Comparison of ENCODE assay signal across 43 mouse cellular contexts in genomic region chr5:36179708-36180107, GRCm38 (mm10). TPM values are rescaled to one million over a fixed set of nuclear protein-coding genes. Genes with fewer than 3 reads are reported as not detected.
"Had no signal": no experiment of that assay in that cellular context is flagged by ENCODE, and none has a peak within 500 bp of the region (broad histone marks: within the 10 kb centered on the region; RNA-seq: fewer than 3 reads in every experiment).

No protein-coding gene starts in this region.

- DNase-seq: left cerebral cortex, postnatal 4 days; liver; liver, embryonic 13.5 days; liver, postnatal 0 days; lung, adult 18-20 months; lung, adult 2 months; lung, embryonic 14.5 days; lung, postnatal 10 days; lung, postnatal 14 days; lung, postnatal 36 days; lung, postnatal 4 days; midbrain, embryonic 14.5 days had no signal

- H3K36me3 ChIP-seq: limb, embryonic 10.5 days; limb, embryonic 12.5 days; limb, embryonic 13.5 days; limb, embryonic 15.5 days; liver, embryonic 12.5 days; liver, embryonic 13.5 days; liver, embryonic 15.5 days; lung, embryonic 15.5 days; midbrain, embryonic 10.5 days; midbrain, embryonic 12.5 days; midbrain, embryonic 13.5 days; midbrain, embryonic 15.5 days had no signal

- H3K27me3 ChIP-seq: limb, embryonic 12.5 days; limb, embryonic 13.5 days; limb, embryonic 15.5 days; liver, embryonic 12.5 days; liver, embryonic 13.5 days; liver, embryonic 15.5 days; lung, embryonic 15.5 days; midbrain, embryonic 12.5 days; midbrain, embryonic 13.5 days; midbrain, embryonic 15.5 days had no signal

- H3K4me3 ChIP-seq: left cerebral cortex, adult 2 months; limb, embryonic 10.5 days; limb, embryonic 12.5 days; limb, embryonic 13.5 days; limb, embryonic 15.5 days; liver, embryonic 12.5 days; liver, embryonic 13.5 days; liver, embryonic 15.5 days; lung, embryonic 15.5 days; megakaryocyte, embryonic 14.5 days; midbrain, embryonic 10.5 days; midbrain, embryonic 12.5 days; midbrain, embryonic 13.5 days; midbrain, embryonic 15.5 days had no signal

- H3K4me1 ChIP-seq: liver, embryonic 12.5 days; liver, embryonic 13.5 days; liver, embryonic 15.5 days; lung, embryonic 15.5 days had no signal

- H3K27ac ChIP-seq: left cerebral cortex, adult 2 months; limb, embryonic 10.5 days; limb, embryonic 12.5 days; limb, embryonic 13.5 days; limb, embryonic 15.5 days; liver, embryonic 12.5 days; liver, embryonic 13.5 days; liver, embryonic 14.5 days; liver, embryonic 15.5 days; lung, embryonic 15.5 days; macrophage; midbrain, embryonic 10.5 days; midbrain, embryonic 12.5 days; midbrain, embryonic 13.5 days; midbrain, embryonic 15.5 days had no signal

- H3K4me2 ChIP-seq: limb, embryonic 12.5 days; limb, embryonic 13.5 days; limb, embryonic 15.5 days; liver, embryonic 11.5 days; liver, embryonic 12.5 days; liver, embryonic 13.5 days; liver, embryonic 15.5 days; lung, embryonic 14.5 days; lung, embryonic 15.5 days; midbrain, embryonic 11.5 days; midbrain, embryonic 12.5 days; midbrain, embryonic 13.5 days; midbrain, embryonic 15.5 days had no signal

RNA-seq across cellular contexts. Expression of gene Psapl1, which starts 24.1 kb away (rescaled TPM):
- total RNA-seq: left cerebral cortex, adult 18-20 months; left cerebral cortex, adult 2 months; left cerebral cortex, adult 8-10 months; left cerebral cortex, postnatal 10 days; left cerebral cortex, postnatal 14 days; left cerebral cortex, postnatal 25 days; left cerebral cortex, postnatal 36 days; left cerebral cortex, postnatal 4 days; liver, adult 2 months; megakaryocyte progenitor cell, adult 5-6 weeks; megakaryocyte, adult 5-6 weeks; megakaryocyte-erythroid progenitor cell, adult 5-6 weeks; monocyte, adult 5-6 weeks had no signal
- polyA plus RNA-seq: limb, embryonic 12.5 days; liver, adult 2 months; liver, embryonic 12.5 days; liver, embryonic 13.5 days; liver, embryonic 14.5 days; liver, embryonic 16.5 days; liver, postnatal 0 days; macrophage; midbrain, embryonic 10.5 days; midbrain, embryonic 14.5 days; midbrain, embryonic 16.5 days; midbrain, postnatal 0 days had no signal
